Mouse (Mus musculus) heart, postnatal 0 days (tissue): ENCODE results near the gene Drc3.

Experiments used
- CTCF ChIP-seq: IDR thresholded peaks from 2 replicates; pipeline ENCODE4 v1.5.1; 2016; ENCODE audit warnings: antibody characterized with exemption, control low read depth, low read depth
- EP300 ChIP-seq: IDR thresholded peaks from 2 replicates; pipeline ENCODE4 v1.6.1; 2016; ENCODE audit warnings: antibody characterized with exemption, low read depth

DNA sequence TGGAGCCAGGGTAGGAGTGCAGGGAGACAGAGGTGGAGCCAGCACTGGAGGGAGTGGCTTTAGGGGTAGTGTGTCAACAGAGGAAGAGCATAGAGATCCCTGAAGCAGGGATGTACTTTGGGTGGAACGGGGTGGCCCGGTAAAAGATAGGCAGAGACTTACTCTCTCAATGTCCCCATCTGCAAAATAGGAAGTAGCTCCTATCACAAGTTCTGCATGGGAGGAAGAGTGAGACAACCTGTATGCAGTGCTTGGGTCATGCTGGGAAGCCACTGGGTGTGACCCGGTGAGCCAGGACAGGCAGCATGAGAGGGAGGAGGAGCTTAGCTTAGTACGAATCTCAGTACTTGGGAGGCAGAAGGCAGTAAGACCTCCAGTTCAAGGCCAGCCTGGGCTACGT, 6.0 kb downstream of the Drc3 start:
- TF ChIP-seq CTCF (no peak), EP300 (no peak)
